Mouse (Mus musculus) v-Abl transformed pro-B cells (cell line): ENCODE results near the gene Rab15.
"Not testable (repeated sequence)": the region's sequence is repeated elsewhere in the genome, so short reads cannot be mapped to it uniquely, and the experiment has no call there.

Experiments
- in situ Hi-C, 2 experiments: fragments of 400-800 bp; cut with MboI; formaldehyde crosslinking; loops; one replicate each; pipeline ENCODE4 v1.15.1; 2025; ENCODE audit not compliant: unreplicated experiment in 2 of 2

Rab15 gene

GRCm38 (mm10) chr12:76820615-76821014, 2.1 kb downstream of the Rab15 start:
- in situ Hi-C loops: loop anchor here (25.0 kb wide), 1 partner anchor 333 kb away; no protein-coding TSS in a partner anchor

- in situ Hi-C loops: loop anchor here (25.0 kb wide), 1 partner anchor 333 kb away; no protein-coding TSS in a partner anchor
These were observed 2.9 kb downstream of the Rab15 start for GRCm38 (mm10) chr12:76819816-76820215.

- in situ Hi-C loops: loop anchor here (25.0 kb wide), 1 partner anchor 332 kb away; no protein-coding TSS in a partner anchor
These were observed 3.8 kb downstream of the Rab15 start for GRCm38 (mm10) chr12:76818908-76819307.

- in situ Hi-C loops: loop anchor here (25.0 kb wide), 1 partner anchor 331 kb away; no protein-coding TSS in a partner anchor
These were observed 4.6 kb downstream of the Rab15 start for GRCm38 (mm10) chr12:76818120-76818519.

GRCm38 (mm10) chr12:76817176-76817575, 5.5 kb downstream of the Rab15 start:
- in situ Hi-C loops: loop anchor here (25.0 kb wide), 1 partner anchor 330 kb away; no protein-coding TSS in a partner anchor

- in situ Hi-C loops: loop anchor here (25.0 kb wide), 1 partner anchor 329 kb away; no protein-coding TSS in a partner anchor
These were observed 6.0 kb downstream of the Rab15 start for GRCm38 (mm10) chr12:76816720-76817119.

- in situ Hi-C loops: loop anchor here (25.0 kb wide), 1 partner anchor 327 kb away; no protein-coding TSS in a partner anchor
These were observed 8.6 kb downstream of the Rab15 start for GRCm38 (mm10) chr12:76814120-76814519.

- in situ Hi-C loops: loop anchor here (25.0 kb wide), 1 partner anchor 326 kb away; no protein-coding TSS in a partner anchor
These were observed 9.2 kb downstream of the Rab15 start for GRCm38 (mm10) chr12:76813543-76813942.

- in situ Hi-C loops: loop anchor here (25.0 kb wide), 1 partner anchor 324 kb away; no protein-coding TSS in a partner anchor
These were observed 11.7 kb downstream of the Rab15 start for GRCm38 (mm10) chr12:76811006-76811405.

GRCm38 (mm10) chr12:76810491-76810890, 12.2 kb downstream of the Rab15 start:
- in situ Hi-C loops: loop anchor here (25.0 kb wide), 1 partner anchor 323 kb away; no protein-coding TSS in a partner anchor

GRCm38 (mm10) chr12:76807796-76808195, 14.9 kb downstream of the Rab15 start:
- in situ Hi-C loops: loop anchor here (10.0 to 25.0 kb wide), 3 partner anchors 213 to 543 kb away; no protein-coding TSS in a partner anchor

- in situ Hi-C loops: loop anchor here (10.0 to 25.0 kb wide), 3 partner anchors 210 to 540 kb away; no protein-coding TSS in a partner anchor
These were observed 17.5 kb downstream of the Rab15 start for GRCm38 (mm10) chr12:76805056-76805811.

- in situ Hi-C loops: loop anchor here (10.0 to 25.0 kb wide), 3 partner anchors 209 to 539 kb away; no protein-coding TSS in a partner anchor
These were observed 18.9 kb downstream of the Rab15 start for GRCm38 (mm10) chr12:76803700-76804252.

- in situ Hi-C loops: loop anchor here (10.0 to 25.0 kb wide), 3 partner anchors 208 to 538 kb away; no protein-coding TSS in a partner anchor
These were observed 19.7 kb downstream of the Rab15 start for GRCm38 (mm10) chr12:76803028-76803427.

- in situ Hi-C loops: no loop called here
These were observed 24.5 kb downstream of the Rab15 start for GRCm38 (mm10) chr12:76798008-76798720.

GRCm38 (mm10) chr12:76796938-76797539, 25.7 kb downstream of the Rab15 start:
- in situ Hi-C loops: no loop called here

- in situ Hi-C loops: no loop called here
These were observed 27.4 kb downstream of the Rab15 start, which contains the start of gene Gpx2 for GRCm38 (mm10) chr12:76795350-76795749. Gene Gpx2, minus strand, starts transcription at chr12:76795554.

- in situ Hi-C loops: not testable (repeated sequence)
These were observed 30.2 kb downstream of the Rab15 start for GRCm38 (mm10) chr12:76792540-76792939.

GRCm38 (mm10) chr12:76790446-76791084, 32.1 kb downstream of the Rab15 start:
- in situ Hi-C loops: no loop called here
